Mouse (Mus musculus): ENCODE data around the gene Cryzl1. TPM values are rescaled to one million over a fixed set of nuclear protein-coding genes. Genes with fewer than 3 reads are reported as not detected.
A peak's percentile ranks its signal among the peaks of the same experiment; 100 is the strongest.

The Cryzl1 gene
- total RNA-seq, 2 experiments from 2014 or later: 17.7 to 18.1 TPM

GRCm38 (mm10) chr16:91734771-91735170 is 6.0 kb upstream of the Cryzl1 start:
- DNase-seq: peak; percentile 79
- H3K4me3 ChIP-seq: peak overlapping the region; percentile 42
- no peak for TF ChIP-seq CTCF (IDR thresholded peaks at IDR 0.05)
- intact Hi-C loops (cut with DNase I): loop anchor here (5.0 kb wide), 2 partner anchors 33 to 68 kb away; no protein-coding TSS in a partner anchor
- peak overlapping the region; percentile 82 for H3K27ac ChIP-seq

GRCm38 (mm10) chr16:91732816-91733215 is 4.0 kb upstream of the Cryzl1 start:
- no peak for DNase-seq
- H3K4me3 ChIP-seq: no peak overlapping the region
- no peak for TF ChIP-seq CTCF (IDR thresholded peaks at IDR 0.05)
- no peak overlapping the region for H3K27ac ChIP-seq
- intact Hi-C loops (cut with DNase I): loop anchor here (5.0 kb wide), 2 partner anchors 34 to 69 kb away; no protein-coding TSS in a partner anchor

- Histone ChIP-seq H3K27ac (peak overlapping the region; percentile 93), H3K4me3 (peak overlapping the region; percentile 82)
- no peak for TF ChIP-seq CTCF (IDR thresholded peaks at IDR 0.05)
- DNase-seq: no peak
- intact Hi-C loops (cut with DNase I): loop anchor here (5.0 kb wide), 2 partner anchors 37 to 72 kb away; no protein-coding TSS in a partner anchor
Observed at GRCm38 (mm10) chr16:91730446-91730845, 1.7 kb upstream of the Cryzl1 start.

- DNase-seq: peak; percentile 79
- peak overlapping the region; percentile 82 for H3K4me3 ChIP-seq
- peak overlapping the region; percentile 93 for H3K27ac ChIP-seq
- intact Hi-C loops (cut with DNase I): loop anchor here (5.0 kb wide), 4 partner anchors 37 to 152 kb away; partner anchors contain the start of genes Gart and Son
- TF ChIP-seq CTCF (IDR thresholded peaks at IDR 0.05): peak; percentile 26; the same call in 1 of the 2 replicates
Observed at GRCm38 (mm10) chr16:91729821-91730441, 1.2 kb upstream of the Cryzl1 start.

GRCm38 (mm10) chr16:91729066-91729482 is 299 bp upstream of the Cryzl1 start, which contains the start of gene Itsn1:
TSS of gene Itsn1 (plus strand) at chr16:91729281.
- Histone ChIP-seq H3K27ac (peak within 1 kb of the TSS; percentile 93), H3K4me3 (peak within 1 kb of the TSS; percentile 82)
- no peak for TF ChIP-seq CTCF (IDR thresholded peaks at IDR 0.05)
- DNase-seq: peak; percentile 99
- intact Hi-C loops (cut with DNase I): loop anchor here (5.0 kb wide), 2 partner anchors 82 to 153 kb away; partner anchors contain the start of genes Gart and Son

- peak overlapping the region; percentile 93 for H3K27ac ChIP-seq
- TF ChIP-seq CTCF (IDR thresholded peaks at IDR 0.05): no peak
- intact Hi-C loops (cut with DNase I): loop anchor here (5.0 kb wide), 2 partner anchors 80 to 155 kb away; partner anchors contain the start of genes Gart and Son
- no peak for DNase-seq
- peak overlapping the region; percentile 82 for H3K4me3 ChIP-seq
Observed at GRCm38 (mm10) chr16:91727433-91727832, 1.3 kb downstream of the Cryzl1 start.

- Histone ChIP-seq H3K4me3 (no peak overlapping the region), H3K27ac (no peak overlapping the region)
- intact Hi-C loops (cut with DNase I): loop anchor here (1.0 kb wide), 1 partner anchor 193 kb away; no protein-coding TSS in a partner anchor
- peak; percentile 96 for TF ChIP-seq CTCF (IDR thresholded peaks at IDR 0.05)
- DNase-seq: peak; percentile 76
Observed at GRCm38 (mm10) chr16:91724247-91724646, 4.5 kb downstream of the Cryzl1 start.

GRCm38 (mm10) chr16:91717399-91717798 is 11.4 kb downstream of the Cryzl1 start:
- no peak for TF ChIP-seq CTCF (IDR thresholded peaks at IDR 0.05)
- Histone ChIP-seq H3K4me3 (no peak overlapping the region), H3K27ac (no peak overlapping the region)
- intact Hi-C loops (cut with DNase I): no loop called here
- no peak for DNase-seq

- no peak overlapping the region for H3K27ac ChIP-seq
- H3K4me3 ChIP-seq: no peak overlapping the region
- TF ChIP-seq CTCF (IDR thresholded peaks at IDR 0.05): no peak
- intact Hi-C loops (cut with DNase I): no loop called here
- no peak for DNase-seq
Observed at GRCm38 (mm10) chr16:91716927-91717349, 11.8 kb downstream of the Cryzl1 start.

- DNase-seq: no peak
- H3K4me3 ChIP-seq: no peak overlapping the region
- no peak overlapping the region for H3K27ac ChIP-seq
- TF ChIP-seq CTCF (IDR thresholded peaks at IDR 0.05): no peak
- intact Hi-C loops (cut with DNase I): no loop called here
Observed at GRCm38 (mm10) chr16:91710241-91710640, 18.5 kb downstream of the Cryzl1 start.

GRCm38 (mm10) chr16:91704603-91705340 is 24.0 kb downstream of the Cryzl1 start:
- no peak for TF ChIP-seq CTCF (IDR thresholded peaks at IDR 0.05)

GRCm38 (mm10) chr16:91702771-91703188 is 26.0 kb downstream of the Cryzl1 start:
- Histone ChIP-seq H3K4me3 (no peak overlapping the region), H3K27ac (no peak overlapping the region)
- no peak for TF ChIP-seq CTCF (IDR thresholded peaks at IDR 0.05)
- DNase-seq: no peak
- intact Hi-C loops (cut with DNase I): no loop called here

More at GRCm38 (mm10) chr16:91704603-91705340, 24.0 kb downstream of the Cryzl1 start:
- Histone ChIP-seq H3K27ac (no peak overlapping the region), H3K4me3 (no peak overlapping the region)
- intact Hi-C loops (cut with DNase I): no loop called here
- DNase-seq: no peak

GRCm38 (mm10) chr16:91701908-91702307 is 26.9 kb downstream of the Cryzl1 start:
- intact Hi-C loops (cut with DNase I): no loop called here
- no peak for DNase-seq
- TF ChIP-seq CTCF (IDR thresholded peaks at IDR 0.05): no peak
- no peak overlapping the region for H3K27ac ChIP-seq
- no peak overlapping the region for H3K4me3 ChIP-seq
